Comparison of ENCODE assay signal across 16 mouse cellular contexts in the genomic region with DNA sequence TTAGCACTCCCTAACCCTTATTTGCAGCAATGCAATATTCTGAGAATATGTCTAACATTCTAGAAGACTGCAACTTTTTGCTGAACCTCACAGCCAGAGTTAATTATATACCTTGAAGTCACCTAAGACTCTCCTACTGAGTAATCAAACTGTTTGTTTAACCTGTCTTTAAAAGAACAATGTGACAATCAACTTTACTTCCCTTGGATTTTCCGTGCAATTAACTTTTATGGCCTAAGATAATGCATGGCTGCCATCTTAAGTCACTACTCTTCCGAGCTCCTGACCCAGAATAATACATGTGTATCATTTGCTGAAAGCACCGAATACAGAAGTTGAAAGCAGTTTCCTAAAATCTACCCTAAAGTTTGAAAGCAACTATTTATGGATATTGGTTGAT.
"Had no signal": no experiment of that assay in that cellular context is flagged by ENCODE, and none has a peak within 500 bp of the region (broad histone marks: within the 10 kb centered on the region; RNA-seq: fewer than 3 reads in every experiment).

No protein-coding gene starts in this region.

- ATAC-seq: hindbrain, embryonic 16.5 days; liver, postnatal 0 days had no signal

- H3K4me3 ChIP-seq: limb, embryonic 12.5 days; limb, embryonic 15.5 days; lung, embryonic 15.5 days had no signal

- H3K9me3 ChIP-seq: limb, embryonic 15.5 days; lung, embryonic 15.5 days had no signal

- H3K4me1 ChIP-seq: limb, embryonic 12.5 days; limb, embryonic 15.5 days had no signal

- DNase-seq: kidney, adult 9 months; kidney, postnatal 36 days; left cerebral cortex, postnatal 4 days; liver, postnatal 0 days; lung, postnatal 10 days; lung, postnatal 36 days; midbrain, embryonic 14.5 days; thymus, adult 18-20 months; thymus, postnatal 36 days had no signal

- H3K36me3 ChIP-seq: limb, embryonic 12.5 days; limb, embryonic 15.5 days; lung, embryonic 15.5 days had no signal

- H3K4me2 ChIP-seq: limb, embryonic 12.5 days; limb, embryonic 15.5 days; liver, embryonic 11.5 days; lung, embryonic 15.5 days; midbrain, embryonic 11.5 days had no signal

- H3K9ac ChIP-seq: limb, embryonic 12.5 days; limb, embryonic 15.5 days; liver, embryonic 14.5 days; liver, postnatal 0 days; lung, embryonic 15.5 days had no signal

- H3K27me3 ChIP-seq: limb, embryonic 12.5 days; limb, embryonic 15.5 days; lung, embryonic 15.5 days had no signal

- H3K27ac ChIP-seq: limb, embryonic 12.5 days; limb, embryonic 15.5 days; liver, embryonic 14.5 days; lung, embryonic 15.5 days had no signal
